Mouse (Mus musculus): ENCODE results near the gene Vmn1r148.
"Not testable (repeated sequence)": the region's sequence is repeated elsewhere in the genome, so short reads cannot be mapped to it uniquely, and the experiment has no call there.

Vmn1r148 gene

DNA sequence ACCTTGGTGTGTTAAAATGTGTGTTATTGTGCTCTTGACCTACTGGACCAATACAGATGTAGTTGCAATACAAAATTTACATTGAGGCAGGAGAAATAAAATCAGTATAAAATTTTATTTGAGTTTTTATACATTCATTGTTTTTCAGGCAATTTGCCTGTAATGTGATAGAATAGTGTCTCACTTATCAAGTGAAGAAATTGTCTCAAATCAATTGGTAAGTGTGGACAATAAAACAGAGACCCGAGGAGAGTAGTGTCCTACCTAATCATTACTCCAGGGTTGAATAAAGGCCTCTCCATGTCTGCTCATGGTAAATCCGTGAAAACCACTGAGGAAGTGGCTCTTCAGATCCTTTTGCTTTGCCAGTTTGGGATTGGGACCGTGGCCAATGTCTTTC, at the start of gene Vmn1r148:
Vmn1r148 (plus strand) TSS at position 301 of the 400 bp plus-strand sequence.
- DNase-seq: not testable (repeated sequence)

DNA sequence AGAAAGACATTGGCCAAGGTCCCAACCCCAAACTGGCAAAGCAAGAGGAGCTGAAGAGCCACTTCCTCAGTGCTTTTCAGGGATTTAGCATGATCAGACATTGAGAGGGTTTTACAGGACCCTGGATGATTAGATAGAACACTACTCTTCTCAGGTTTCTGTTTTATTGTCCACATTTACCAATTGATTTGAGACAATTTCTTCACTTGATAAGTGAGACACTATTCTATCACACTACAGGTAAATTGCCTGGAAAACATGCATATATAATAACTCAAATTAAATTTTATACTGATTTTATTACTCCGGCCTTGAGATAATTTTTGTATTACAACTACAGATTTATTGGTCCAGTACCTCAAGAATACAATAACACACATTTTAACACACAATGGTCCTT, 42.4 kb upstream of the Vmn1r148 start, which contains the start of gene Gm8660:
Gm8660 (minus strand) TSS at position 101 of the 400 bp plus-strand sequence.
- DNase-seq: not testable (repeated sequence)

DNA sequence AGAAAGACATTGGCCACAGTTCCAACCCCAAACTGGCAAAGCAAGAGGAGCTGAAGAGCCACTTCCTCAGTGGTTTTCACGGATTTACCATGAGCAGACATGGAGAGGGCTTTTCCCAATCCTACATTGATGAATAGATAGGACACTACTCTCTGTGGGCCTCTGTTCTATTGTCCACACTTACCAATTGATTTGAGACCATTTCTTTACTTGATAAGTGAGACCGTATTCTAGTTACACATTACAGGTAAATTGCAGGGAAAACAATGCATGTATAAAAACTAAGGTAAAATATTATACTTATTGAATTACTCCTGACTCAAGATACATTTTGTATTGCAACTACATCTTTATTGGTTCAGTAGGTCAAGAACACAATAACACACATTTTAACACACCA, 24.7 kb downstream of the Vmn1r148 start, which contains the start of gene Vmn1r149:
Vmn1r149 (minus strand) TSS at position 101 of the 400 bp plus-strand sequence.
- DNase-seq: not testable (repeated sequence)

DNA sequence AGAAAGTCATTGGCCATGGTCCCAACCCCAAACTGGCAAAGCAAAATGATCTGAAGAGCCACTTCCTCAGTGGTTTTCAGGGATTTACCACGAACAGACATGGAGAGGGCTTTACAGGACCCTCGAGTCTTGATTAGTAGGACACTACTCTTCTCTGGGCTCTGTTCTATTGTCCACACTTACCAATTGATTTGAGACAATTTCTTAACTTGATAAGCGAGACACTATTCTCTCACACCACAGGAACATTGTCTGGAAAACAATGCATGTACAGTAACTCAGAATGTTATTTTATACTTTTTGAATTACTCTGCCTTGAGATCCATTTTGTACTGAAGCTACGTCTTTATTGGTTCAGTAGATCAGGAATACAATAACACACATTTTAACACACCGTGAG, 50.6 kb downstream of the Vmn1r148 start, which contains the start of gene Gm10665:
Gm10665 (minus strand) TSS at position 101 of the 400 bp plus-strand sequence.
- DNase-seq: not testable (repeated sequence)

All from layer of hippocampus, adult 9-11 months (tissue).